Mouse (Mus musculus) spleen, adult 2 months (tissue): ENCODE data around the gene Itpkb. TPM values are rescaled to one million over a fixed set of nuclear protein-coding genes. Genes with fewer than 3 reads are reported as not detected.

Experiments used
- DNase-seq, 2 experiments: peaks; one replicate each; pipeline versions ENCODE4 v3.0.0 to v3.0.0-alpha.2; 2012 to 2021; ENCODE audit warnings: low spot score in 2 of 2, low read depth in 1 of 2
- H3K27ac ChIP-seq: fragments of 200-500 bp; 2 replicates; pipeline ENCODE4 v1.5.1; 2012; ENCODE audit warnings: low read length, inconsistent platforms; ENCODE audit not compliant: insufficient read depth
- H3K27me3 ChIP-seq: fragments of 200-500 bp; 2 replicates; pipeline ENCODE4 v1.6.1; 2012; ENCODE audit warnings: mild to moderate bottlenecking, moderate library complexity, low read length, inconsistent platforms; ENCODE audit not compliant: control insufficient read depth, insufficient read depth
- H3K36me3 ChIP-seq: fragments of 200-500 bp; 2 replicates; pipeline ENCODE4 v1.6.1; 2012; ENCODE audit warnings: mild to moderate bottlenecking, low read length, inconsistent platforms; ENCODE audit not compliant: control insufficient read depth, insufficient read depth
- H3K4me1 ChIP-seq: fragments of 200-500 bp; 2 replicates; pipeline ENCODE4 v1.6.1; 2011; ENCODE audit warnings: inconsistent platforms; ENCODE audit not compliant: control insufficient read depth, insufficient read depth, insufficient read length
- H3K4me3 ChIP-seq: fragments of 200-500 bp; 2 replicates; pipeline ENCODE4 v1.5.1; 2011; ENCODE audit warnings: mild to moderate bottlenecking, inconsistent platforms; ENCODE audit not compliant: insufficient read depth, insufficient read length; ENCODE audit errors: extremely low read depth
- CTCF ChIP-seq: fragments of 200-500 bp; IDR thresholded peaks from 2 replicates; pipeline ENCODE4 v1.5.1; 2011; ENCODE audit warnings: mild to moderate bottlenecking, inconsistent platforms; ENCODE audit not compliant: insufficient read depth, insufficient read length, insufficient replicate concordance; ENCODE audit errors: extremely low read depth
- POLR2A ChIP-seq: fragments of 200-500 bp; IDR thresholded peaks from 2 replicates; pipeline ENCODE4 v1.6.1; 2011; ENCODE audit warnings: low read depth, low read length, inconsistent platforms
- WGBS: fragments of 180-500 bp; shearing (Covaris S2); methylation state at CpG from one replicate; pipeline ENCODE4 v1.1.7; 2018; 5-methylcytosine and 5-hydroxymethylcytosine counted together
- polyA plus RNA-seq: library from polyadenylated mRNA; depleted of rRNA; stranded (reverse); fragments of >200 nt; gene quantifications from 2 replicates; pipeline ENCODE4 v1.2.3, GENCODE M21; 2012

The Itpkb gene
- polyA plus RNA-seq, 1 experiment = 24.7 TPM

DNA sequence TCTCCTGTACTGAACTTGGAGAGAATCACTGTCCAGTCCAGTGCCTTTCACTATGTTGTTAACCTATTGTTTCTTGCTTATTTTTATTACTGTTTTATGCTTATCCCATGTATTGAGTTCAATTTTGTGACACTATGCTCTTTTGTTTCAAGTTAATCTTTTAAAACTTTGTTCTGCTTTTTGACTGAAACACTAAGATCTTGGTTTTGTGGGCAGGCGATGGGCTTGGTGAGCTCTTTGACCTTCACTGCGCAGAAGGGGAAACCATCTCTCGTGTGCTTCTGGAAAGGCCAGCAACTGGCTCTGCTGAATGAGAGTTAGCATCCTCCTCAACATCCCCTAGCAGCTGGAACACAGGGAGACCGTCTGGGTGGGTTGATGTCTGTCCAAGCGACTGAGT, 32.6 kb downstream of the Itpkb start:
- H3K4me3 ChIP-seq = no peak overlapping the region
- H3K27ac ChIP-seq = peak overlapping the region; percentile 47
- TF ChIP-seq CTCF (no peak), POLR2A (no peak)
- peaks cover 3% of the 10 kb centered on the region; the same call in 1 of the 2 replicates for H3K36me3 ChIP-seq
- peaks cover 36% of the 10 kb centered on the region for H3K4me1 ChIP-seq
- H3K27me3 ChIP-seq = no peaks in the 10 kb centered on the region
- DNase-seq = no peak
- WGBS = 42% methylated on average over 5 of the region's 5 CpGs

- 59% methylated on average over 3 of the region's 3 CpGs for WGBS
- peak overlapping the region; percentile 47 for H3K27ac ChIP-seq
These were observed 33.0 kb downstream of the Itpkb start for GRCm38 (mm10) chr1:180363317-180363716.

GRCm38 (mm10) chr1:180364005-180364404, 33.7 kb downstream of the Itpkb start:
- WGBS = 39% methylated on average over 17 of the region's 17 CpGs
- Histone ChIP-seq H3K36me3 (peaks cover 1% of the 10 kb centered on the region; the same call in 1 of the 2 replicates), H3K27ac (peak overlapping the region; percentile 44), H3K4me1 (peaks cover 36% of the 10 kb centered on the region), H3K4me3 (no peak overlapping the region), H3K27me3 (no peaks in the 10 kb centered on the region)
- TF ChIP-seq POLR2A (no peak), CTCF (no peak)
- DNase-seq = peak; percentile 33 to 69

More at GRCm38 (mm10) chr1:180363317-180363716, 33.0 kb downstream of the Itpkb start:
- TF ChIP-seq CTCF (no peak), POLR2A (no peak)
- no peaks in the 10 kb centered on the region for H3K27me3 ChIP-seq
- peaks cover 3% of the 10 kb centered on the region; the same call in 1 of the 2 replicates for H3K36me3 ChIP-seq
- no peak for DNase-seq
- H3K4me1 ChIP-seq = peaks cover 32% of the 10 kb centered on the region
- no peak overlapping the region for H3K4me3 ChIP-seq

GRCm38 (mm10) chr1:180364720-180365119, 34.4 kb downstream of the Itpkb start:
- peak overlapping the region; percentile 1; the same call in 1 of the 2 replicates for H3K27ac ChIP-seq
- no peaks in the 10 kb centered on the region for H3K27me3 ChIP-seq
- TF ChIP-seq CTCF (no peak), POLR2A (no peak)
- WGBS = 40% methylated on average over 2 of the region's 2 CpGs
- peaks cover 31% of the 10 kb centered on the region for H3K4me1 ChIP-seq
- H3K36me3 ChIP-seq = no peaks in the 10 kb centered on the region
- no peak overlapping the region for H3K4me3 ChIP-seq
- DNase-seq = no peak

DNA sequence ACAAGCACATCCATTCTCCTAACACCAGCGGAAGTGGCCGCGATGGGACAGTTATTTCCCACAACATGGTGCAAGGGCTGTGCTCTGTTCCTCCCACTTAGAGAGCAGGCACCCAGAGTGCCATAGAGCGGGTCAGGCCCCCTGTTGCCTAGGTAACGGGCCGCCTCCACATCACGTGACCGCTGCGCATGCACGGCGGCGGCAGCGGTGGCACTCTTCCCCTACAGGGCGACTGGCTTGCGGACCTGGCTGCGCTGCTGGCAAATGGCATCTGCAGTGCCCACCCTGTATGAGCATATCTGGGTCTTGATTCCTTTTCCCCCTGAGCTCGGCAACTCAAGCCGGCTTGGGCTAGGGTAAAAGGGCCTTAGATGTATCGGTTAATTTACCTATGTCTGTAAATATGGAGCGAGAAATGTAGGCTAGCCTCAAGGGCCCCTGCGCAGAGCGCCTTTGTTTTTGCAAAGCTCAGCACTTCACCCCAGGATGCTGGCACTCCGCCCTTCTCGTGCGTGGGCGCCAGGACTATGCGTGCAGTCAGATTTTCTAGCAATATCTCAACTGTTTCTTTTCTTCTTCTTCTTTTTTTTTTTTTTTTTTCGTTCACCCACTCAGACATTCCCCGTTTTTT, 35.0 kb downstream of the Itpkb start:
- TF ChIP-seq POLR2A (peak; percentile 43), CTCF (peak; percentile 19; the same call in 1 of the 2 replicates)
- peaks cover 31% of the 10 kb centered on the region for H3K4me1 ChIP-seq
- H3K36me3 ChIP-seq = no peaks in the 10 kb centered on the region
- peak; percentile 90 to 95 for DNase-seq
- no peaks in the 10 kb centered on the region for H3K27me3 ChIP-seq
- peak overlapping the region; percentile 50; the same call in 1 of the 2 replicates for H3K4me3 ChIP-seq
- WGBS = 2% methylated on average over 29 of the region's 29 CpGs
- H3K27ac ChIP-seq = peak overlapping the region; percentile 78

- Histone ChIP-seq H3K4me1 (peaks cover 31% of the 10 kb centered on the region), H3K27ac (peak overlapping the region; percentile 26; the same call in 1 of the 2 replicates), H3K27me3 (no peaks in the 10 kb centered on the region), H3K36me3 (no peaks in the 10 kb centered on the region), H3K4me3 (no peak overlapping the region)
- 48% methylated on average over 18 of the region's 18 CpGs for whole genome bisulfite sequencing
- DNase-seq = no peak
- TF ChIP-seq POLR2A = no peak
- TF ChIP-seq CTCF = no peak
These were observed 35.9 kb downstream of the Itpkb start for GRCm38 (mm10) chr1:180365983-180366811.
